Mouse (Mus musculus) effector memory CD4-positive, alpha-beta T cell, adult 7 months (primary cell): Measurements from ENCODE around the gene Cacna1d. TPM values are rescaled to one million over a fixed set of nuclear protein-coding genes. Genes with fewer than 3 reads are reported as not detected.

Source experiments
- polyA plus RNA-seq: library from polyadenylated mRNA; unstranded; fragments of 100-300 nt; shearing (Covaris generic); gene quantifications from one replicate; pipeline ENCODE4 v1.2.1, GENCODE M21; 2017

Cacna1d gene
- polyA plus RNA-seq, result 2.1 TPM

GRCm38 (mm10) chr14:30491342-30491741 lies at the start of gene Cacna1d:
Gene Cacna1d (minus strand): TSS chr14:30491455.

GRCm38 (mm10) chr14:30479361-30479948 lies 11.8 kb downstream of the Cacna1d start, which contains the start of gene Dcp1a:
Gene Dcp1a (plus strand): TSS chr14:30479535.

GRCm38 (mm10) chr14:30008733-30009575 lies 482.3 kb downstream of the Cacna1d start, which contains the start of the genes Il17rb and Chdh:
Gene Il17rb (minus strand): TSS chr14:30008896.
Gene Chdh (plus strand): TSS chr14:30009023.

Other genes with a start within 250 kb of the Cacna1d start
- 49.0 TPM for gene Dcp1a, start 11.9 kb downstream of the Cacna1d start, polyA plus RNA-seq
- 134 TPM for gene Tkt, start 56.9 kb upstream of the Cacna1d start, polyA plus RNA-seq
- 82.6 TPM for gene Prkcd, start 134.8 kb upstream of the Cacna1d start, polyA plus RNA-seq
- gene Rft1, start 162.9 kb upstream of the Cacna1d start, polyA plus RNA-seq, result 7.7 TPM
- 15.8 TPM for gene Sfmbt1, start 223.4 kb upstream of the Cacna1d start, polyA plus RNA-seq